Mouse (Mus musculus): ENCODE measurements at regions not wholly inside any gene's neighbourhood (a gene's known extent, or its start where the extent isn't known, plus 50 kb on each side); places are given as distances from the start of the nearest gene placed in this dataset.

GRCm38 (mm10) chr10:98800949-98801348, 113.3 kb upstream of the Atp2b1 start:
- TF ChIP-seq CTCF (IDR thresholded peaks at IDR 0.05; ENCODE audit: low read depth) (no peak), EP300 (IDR thresholded peaks at IDR 0.05; ENCODE audit: low read depth) (no peak)

Data from liver, postnatal 0 days (tissue).